Mouse (Mus musculus): ENCODE measurements around the gene Ier3. TPM values are rescaled to one million over a fixed set of nuclear protein-coding genes. Genes with fewer than 3 reads are reported as not detected.

Ier3 gene
- polyA plus RNA-seq, 1 experiment: 8.6 TPM

- no peak overlapping the region for H3K27ac ChIP-seq (ENCODE audit: insufficient read depth, low read depth, low read length)
- no peaks in the 10 kb centered on the region for H3K4me1 ChIP-seq (ENCODE audit: control insufficient read depth, insufficient read depth, insufficient read length, low read length)
- no peak overlapping the region for H3K4me3 ChIP-seq (ENCODE audit: low read depth, low read length)
- no peaks in the 10 kb centered on the region for H3K27me3 ChIP-seq (ENCODE audit: control insufficient read depth, insufficient read depth, low read length)
- no peaks in the 10 kb centered on the region for H3K36me3 ChIP-seq (ENCODE audit: control insufficient read depth, insufficient read depth, low read length)
- 28% methylated on average over 2 of the region's 2 CpGs for WGBS
- TF ChIP-seq CTCF (IDR thresholded peaks at IDR 0.05; ENCODE audit: extremely low read depth, insufficient read length, insufficient replicate concordance, low read depth, low read length) (no peak), POLR2A (IDR thresholded peaks at IDR 0.05; ENCODE audit: low read depth, low read length) (no peak)
Measured at GRCm38 (mm10) chr17:35795099-35795498, 26.4 kb upstream of the Ier3 start.

GRCm38 (mm10) chr17:35795656-35796055 is 25.8 kb upstream of the Ier3 start:
- Histone ChIP-seq H3K36me3 (ENCODE audit: control insufficient read depth, insufficient read depth, low read length) (no peaks in the 10 kb centered on the region), H3K4me1 (ENCODE audit: control insufficient read depth, insufficient read depth, insufficient read length, low read length) (no peaks in the 10 kb centered on the region), H3K4me3 (ENCODE audit: low read depth, low read length) (no peak overlapping the region), H3K27ac (ENCODE audit: insufficient read depth, low read depth, low read length) (no peak overlapping the region), H3K27me3 (ENCODE audit: control insufficient read depth, insufficient read depth, low read length) (no peaks in the 10 kb centered on the region)
- no peak for TF ChIP-seq POLR2A (IDR thresholded peaks at IDR 0.05; ENCODE audit: low read depth, low read length)
- TF ChIP-seq CTCF (IDR thresholded peaks at IDR 0.05; ENCODE audit: extremely low read depth, insufficient read length, insufficient replicate concordance, low read depth, low read length): no peak
- 67% methylated on average over 6 of the region's 6 CpGs for WGBS

- Histone ChIP-seq H3K36me3 (ENCODE audit: control insufficient read depth, insufficient read depth, low read length) (no peaks in the 10 kb centered on the region), H3K4me3 (ENCODE audit: low read depth, low read length) (no peak overlapping the region), H3K27ac (ENCODE audit: insufficient read depth, low read depth, low read length) (no peak overlapping the region), H3K27me3 (ENCODE audit: control insufficient read depth, insufficient read depth, low read length) (no peaks in the 10 kb centered on the region), H3K4me1 (ENCODE audit: control insufficient read depth, insufficient read depth, insufficient read length, low read length) (no peaks in the 10 kb centered on the region)
- TF ChIP-seq POLR2A (IDR thresholded peaks at IDR 0.05; ENCODE audit: low read depth, low read length) (no peak), CTCF (IDR thresholded peaks at IDR 0.05; ENCODE audit: extremely low read depth, insufficient read length, insufficient replicate concordance, low read depth, low read length) (no peak)
- WGBS: 79% methylated on average over 5 of the region's 5 CpGs
Measured at GRCm38 (mm10) chr17:35796835-35797234, 24.6 kb upstream of the Ier3 start.

GRCm38 (mm10) chr17:35800905-35801304 is 20.6 kb upstream of the Ier3 start:
- TF ChIP-seq POLR2A (IDR thresholded peaks at IDR 0.05; ENCODE audit: low read depth, low read length) (no peak), CTCF (IDR thresholded peaks at IDR 0.05; ENCODE audit: extremely low read depth, insufficient read length, insufficient replicate concordance, low read depth, low read length) (no peak)
- H3K27ac ChIP-seq (ENCODE audit: insufficient read depth, low read depth, low read length): no peak overlapping the region
- H3K4me1 ChIP-seq (ENCODE audit: control insufficient read depth, insufficient read depth, insufficient read length, low read length): peaks cover 8% of the 10 kb centered on the region; the same call in 1 of the 2 replicates
- H3K27me3 ChIP-seq (ENCODE audit: control insufficient read depth, insufficient read depth, low read length): no peaks in the 10 kb centered on the region
- WGBS: 88% methylated on average over 2 of the region's 2 CpGs
- H3K4me3 ChIP-seq (ENCODE audit: low read depth, low read length): no peak overlapping the region
- H3K36me3 ChIP-seq (ENCODE audit: control insufficient read depth, insufficient read depth, low read length): no peaks in the 10 kb centered on the region

GRCm38 (mm10) chr17:35803020-35803419 is 18.5 kb upstream of the Ier3 start:
- Histone ChIP-seq H3K36me3 (ENCODE audit: control insufficient read depth, insufficient read depth, low read length) (no peaks in the 10 kb centered on the region), H3K27ac (ENCODE audit: insufficient read depth, low read depth, low read length) (peak overlapping the region; percentile 10; the same call in 1 of the 2 replicates), H3K4me3 (ENCODE audit: low read depth, low read length) (no peak overlapping the region), H3K27me3 (ENCODE audit: control insufficient read depth, insufficient read depth, low read length) (no peaks in the 10 kb centered on the region), H3K4me1 (ENCODE audit: control insufficient read depth, insufficient read depth, insufficient read length, low read length) (peaks cover 8% of the 10 kb centered on the region; the same call in 1 of the 2 replicates)
- no peak for TF ChIP-seq CTCF (IDR thresholded peaks at IDR 0.05; ENCODE audit: extremely low read depth, insufficient read length, insufficient replicate concordance, low read depth, low read length)
- no peak for TF ChIP-seq POLR2A (IDR thresholded peaks at IDR 0.05; ENCODE audit: low read depth, low read length)
- WGBS: 25% methylated on average over 6 of the region's 6 CpGs

- H3K4me1 ChIP-seq (ENCODE audit: control insufficient read depth, insufficient read depth, insufficient read length, low read length): peaks cover 8% of the 10 kb centered on the region; the same call in 1 of the 2 replicates
- 19% methylated on average over 4 of the region's 4 CpGs for WGBS
- no peaks in the 10 kb centered on the region for H3K36me3 ChIP-seq (ENCODE audit: control insufficient read depth, insufficient read depth, low read length)
- H3K4me3 ChIP-seq (ENCODE audit: low read depth, low read length): no peak overlapping the region
- no peak for TF ChIP-seq POLR2A (IDR thresholded peaks at IDR 0.05; ENCODE audit: low read depth, low read length)
- no peak for TF ChIP-seq CTCF (IDR thresholded peaks at IDR 0.05; ENCODE audit: extremely low read depth, insufficient read length, insufficient replicate concordance, low read depth, low read length)
- H3K27ac ChIP-seq (ENCODE audit: insufficient read depth, low read depth, low read length): no peak overlapping the region
- no peaks in the 10 kb centered on the region for H3K27me3 ChIP-seq (ENCODE audit: control insufficient read depth, insufficient read depth, low read length)
Measured at GRCm38 (mm10) chr17:35803858-35804399, 17.6 kb upstream of the Ier3 start.

- H3K4me1 ChIP-seq (ENCODE audit: control insufficient read depth, insufficient read depth, insufficient read length, low read length): peaks cover 9% of the 10 kb centered on the region; the same call in 1 of the 2 replicates
- H3K36me3 ChIP-seq (ENCODE audit: control insufficient read depth, insufficient read depth, low read length): no peaks in the 10 kb centered on the region
- no peaks in the 10 kb centered on the region for H3K27me3 ChIP-seq (ENCODE audit: control insufficient read depth, insufficient read depth, low read length)
- H3K4me3 ChIP-seq (ENCODE audit: low read depth, low read length): no peak overlapping the region
- WGBS: 47% methylated on average over 9 of the region's 9 CpGs
- no peak for TF ChIP-seq POLR2A (IDR thresholded peaks at IDR 0.05; ENCODE audit: low read depth, low read length)
- TF ChIP-seq CTCF (IDR thresholded peaks at IDR 0.05; ENCODE audit: extremely low read depth, insufficient read length, insufficient replicate concordance, low read depth, low read length): no peak
- H3K27ac ChIP-seq (ENCODE audit: insufficient read depth, low read depth, low read length): peak overlapping the region; percentile 72
Measured at GRCm38 (mm10) chr17:35808073-35808472, 13.4 kb upstream of the Ier3 start.
